Mouse (Mus musculus) ES-E14 (cell line): Measurements from ENCODE around the gene Jmjd4. TPM values are rescaled to one million over a fixed set of nuclear protein-coding genes. Genes with fewer than 3 reads are reported as not detected.

ENCODE experiments used
- DNase-seq: peaks from one replicate; pipeline ENCODE4 v3.0.0-alpha.2; 2013; ENCODE audit warnings: low read depth, low spot score
- H3K27ac ChIP-seq: 2 replicates; pipeline ENCODE4 v1.5.1; 2012; ENCODE audit warnings: low read depth, mild to moderate bottlenecking, low read length, moderate library complexity, mixed read lengths; ENCODE audit not compliant: poor library complexity, insufficient read depth, severe bottlenecking
- H3K36me3 ChIP-seq: 2 replicates; pipeline ENCODE4 v1.6.1; 2012; ENCODE audit warnings: mild to moderate bottlenecking, low read length, moderate library complexity, mixed read lengths; ENCODE audit not compliant: control insufficient read depth, poor library complexity, insufficient read depth, severe bottlenecking
- H3K4me1 ChIP-seq, 2 experiments: fragments of 150-350 bp in 1 of 2; sonication (generic) in 1 of 2; 2 replicates each; pipeline ENCODE4 v1.6.1; 2012; ENCODE audit warnings: low read length in 2 of 2, mild to moderate bottlenecking in 1 of 2, mixed read lengths in 1 of 2; ENCODE audit not compliant: control insufficient read depth in 2 of 2, insufficient read depth in 2 of 2, poor library complexity in 1 of 2
- H3K4me3 ChIP-seq, 2 experiments: fragments of 150-350 bp in 1 of 2; sonication (generic) in 1 of 2; 2 replicates each; pipeline ENCODE4 v1.5.1; 2012; ENCODE audit warnings: low read length in 2 of 2, low read depth in 1 of 2, mild to moderate bottlenecking in 1 of 2, mixed read lengths in 1 of 2; ENCODE audit not compliant: insufficient read depth in 1 of 2, poor library complexity in 1 of 2, severe bottlenecking in 1 of 2
- H3K9ac ChIP-seq: 2 replicates; pipeline ENCODE4 v1.6.1; 2012; ENCODE audit warnings: low read depth, mild to moderate bottlenecking, low read length, mixed read lengths; ENCODE audit not compliant: poor library complexity, insufficient read depth, severe bottlenecking
- H3K9me3 ChIP-seq: fragments of 150-350 bp; sonication (generic); 2 replicates; pipeline ENCODE4 v1.6.1; 2012; ENCODE audit warnings: low read depth, mild to moderate bottlenecking, low read length; ENCODE audit not compliant: control insufficient read depth, insufficient read depth
- CHD2 ChIP-seq: IDR thresholded peaks from 2 replicates; pipeline ENCODE4 v1.6.1; 2014; ENCODE audit warnings: mild to moderate bottlenecking, low read depth, low read length, inconsistent platforms
- HCFC1 ChIP-seq: IDR thresholded peaks from 2 replicates; pipeline ENCODE4 v1.6.1; 2012; ENCODE audit warnings: low read length, inconsistent platforms, borderline replicate concordance; ENCODE audit not compliant: insufficient read depth
- MAFK ChIP-seq: IDR thresholded peaks from 2 replicates; pipeline ENCODE4 v1.6.1; 2014; ENCODE audit warnings: mild to moderate bottlenecking, low read depth, low read length, inconsistent platforms; ENCODE audit not compliant: insufficient read depth
- ZC3H11A ChIP-seq: IDR thresholded peaks from 2 replicates; pipeline ENCODE4 v1.6.1; 2012; ENCODE audit warnings: low read depth, mild to moderate bottlenecking, inconsistent platforms, low read length, borderline replicate concordance
- ZNF384 ChIP-seq: IDR thresholded peaks from 2 replicates; pipeline ENCODE4 v1.6.1; 2012; ENCODE audit warnings: low read depth, low read length, inconsistent platforms
- in situ Hi-C, 2 experiments: fragments of 600-800 bp; cut with MboI; formaldehyde crosslinking; loops; one replicate each; pipeline ENCODE4 v1.15.1; 2025; ENCODE audit warnings: low sequenced_read_pairs in 2 of 2, inconsistent platforms in 1 of 2; ENCODE audit not compliant: unreplicated experiment in 2 of 2
- total RNA-seq: library from RNA; depleted of rRNA; stranded (reverse); fragments of 300-350 nt; gene quantifications from 2 replicates; pipeline ENCODE4 v1.2.3, GENCODE M21; 2012

Gene Jmjd4
- total RNA-seq, 1 experiment, result 14.7 TPM

DNA sequence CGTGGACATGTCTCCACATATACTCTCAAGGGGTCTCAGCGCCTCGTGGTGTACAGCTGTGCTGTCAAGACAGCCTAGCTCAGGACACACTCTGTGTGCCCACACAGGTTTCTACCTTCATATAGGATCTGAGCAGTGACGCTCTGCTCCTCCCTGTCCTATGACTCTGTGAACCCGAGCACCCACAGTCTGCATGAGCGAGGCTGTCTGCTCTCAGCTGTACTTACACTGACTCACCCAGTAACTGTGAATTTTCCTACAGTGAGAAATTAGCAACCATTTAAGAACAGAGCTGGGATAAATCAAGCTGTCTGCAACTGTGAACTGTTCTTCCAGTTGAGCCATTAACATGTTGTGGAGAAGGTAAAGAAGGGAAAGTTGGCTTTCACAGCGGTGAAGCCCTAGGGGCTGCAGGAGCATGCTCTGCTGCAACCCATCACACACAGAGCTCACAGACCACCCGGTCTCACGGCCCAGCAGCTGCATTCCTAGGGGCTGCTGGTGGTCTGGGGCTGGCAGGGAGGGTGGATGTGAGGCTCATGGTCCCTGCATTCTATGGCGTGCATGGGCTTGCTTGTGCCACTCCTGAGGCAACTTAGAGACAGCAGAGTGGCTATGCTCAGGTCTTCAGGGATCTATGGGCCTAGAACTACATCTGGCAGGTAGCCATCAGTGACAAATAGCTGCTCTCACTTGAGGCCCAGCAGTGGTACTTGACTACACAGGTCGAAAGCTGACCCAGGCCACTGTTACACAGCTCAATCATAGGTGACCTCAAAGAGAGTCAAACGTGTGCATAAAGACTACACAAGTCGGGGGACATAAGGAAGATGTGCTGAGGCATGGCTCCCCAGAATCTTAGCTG is 36.6 kb upstream of the Jmjd4 start:
- Histone ChIP-seq H3K27ac (no peak overlapping the region), H3K36me3 (peaks cover 9% of the 10 kb centered on the region; the same call in 1 of the 2 replicates), H3K4me3 (no peak overlapping the region), H3K9me3 (no peaks in the 10 kb centered on the region), H3K4me1 (0 out of 4 replicates have a peak, but pooled peaks cover 0 to 3% of the 10 kb centered on the region in 2 experiments), H3K9ac (no peak overlapping the region)
- no peak for DNase-seq
- TF ChIP-seq CHD2, result no peak
- no peak for TF ChIP-seq HCFC1
- no peak for TF ChIP-seq MAFK
- in situ Hi-C loops, result no loop called here

DNA sequence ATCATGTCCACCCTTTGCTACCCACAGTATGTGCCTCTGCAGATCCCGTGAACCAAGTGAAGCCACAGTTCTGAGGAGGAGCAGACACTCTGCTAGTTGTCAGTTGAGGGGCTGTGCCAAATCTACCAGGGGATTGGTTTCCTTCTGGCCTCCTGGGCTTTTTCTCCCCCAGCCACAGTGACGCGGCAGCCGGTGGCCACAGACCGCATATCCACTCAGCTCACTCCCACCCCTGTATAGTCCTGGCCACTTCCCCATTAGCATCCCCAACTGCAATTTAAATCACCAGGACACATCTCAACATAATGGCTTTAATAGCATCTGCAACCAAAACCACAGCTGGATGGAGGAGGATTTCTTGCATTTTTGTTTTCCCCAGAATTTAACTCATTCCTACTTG is 31.1 kb upstream of the Jmjd4 start:
- Histone ChIP-seq H3K9ac (no peak overlapping the region), H3K4me3 (no peak overlapping the region), H3K4me1 (0 out of 4 replicates have a peak, but pooled peaks cover 0 to 3% of the 10 kb centered on the region in 2 experiments), H3K9me3 (no peaks in the 10 kb centered on the region), H3K27ac (no peak overlapping the region), H3K36me3 (peaks cover 17% of the 10 kb centered on the region; the same call in 1 of the 2 replicates)
- in situ Hi-C loops, result no loop called here
- TF ChIP-seq ZC3H11A (no peak), HCFC1 (no peak), CHD2 (no peak), MAFK (no peak), ZNF384 (no peak)
- no peak for DNase-seq

DNA sequence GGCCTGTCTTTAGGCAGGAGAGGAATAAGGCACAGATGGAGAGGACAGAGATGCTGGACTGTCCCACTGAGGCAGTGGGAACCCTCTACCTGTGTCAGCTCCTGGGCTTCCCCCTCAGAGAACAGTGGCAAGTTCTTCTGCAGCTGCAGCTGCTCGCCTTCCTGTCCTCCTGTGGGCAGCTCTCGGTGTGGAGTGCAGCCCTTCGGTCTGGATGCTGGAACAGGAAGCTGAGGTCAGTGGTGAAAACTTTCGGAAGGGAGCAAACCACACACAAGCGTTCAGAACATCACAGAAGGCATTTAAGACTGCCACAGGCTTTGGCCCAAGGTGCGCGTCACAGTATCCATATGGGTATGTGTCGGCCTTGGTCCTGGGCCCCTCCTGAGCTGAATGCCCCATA is 28.4 kb upstream of the Jmjd4 start:
- peaks cover 23% of the 10 kb centered on the region; the same call in 1 of the 2 replicates for H3K36me3 ChIP-seq

DNA sequence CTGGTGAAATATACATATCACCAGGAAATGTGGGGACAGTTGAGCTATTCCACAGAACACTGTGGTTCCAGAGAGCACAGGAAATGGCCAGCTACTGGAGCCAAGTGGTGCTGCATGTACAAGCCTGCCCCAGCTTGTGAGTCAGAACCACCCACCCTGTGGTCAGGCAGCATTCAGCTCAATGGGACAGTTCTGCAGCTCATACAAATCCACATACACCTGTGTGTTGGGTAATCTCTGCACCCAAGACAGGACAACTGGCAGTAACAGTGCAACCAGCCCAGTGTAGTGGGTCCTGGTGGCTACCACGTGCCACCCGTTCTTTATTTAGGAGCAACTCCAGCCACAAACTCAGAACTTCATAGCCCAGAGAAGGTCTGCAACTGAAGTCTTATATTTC is 27.9 kb upstream of the Jmjd4 start:
- H3K4me3 ChIP-seq, result no peak overlapping the region
- no peaks in the 10 kb centered on the region for H3K4me1 ChIP-seq
- in situ Hi-C loops, result no loop called here
- H3K9ac ChIP-seq, result no peak overlapping the region
- peaks cover 27% of the 10 kb centered on the region; the same call in 1 of the 2 replicates for H3K36me3 ChIP-seq
- TF ChIP-seq MAFK (no peak), ZNF384 (no peak), CHD2 (no peak), HCFC1 (no peak), ZC3H11A (no peak)
- DNase-seq, result no peak
- no peak overlapping the region for H3K27ac ChIP-seq
- no peaks in the 10 kb centered on the region for H3K9me3 ChIP-seq

More for the DNA sequence above, 28.4 kb upstream of the Jmjd4 start:
- H3K4me1 ChIP-seq, result no peaks in the 10 kb centered on the region
- H3K4me3 ChIP-seq, result no peak overlapping the region
- TF ChIP-seq ZNF384 (no peak), MAFK (no peak), HCFC1 (no peak), CHD2 (no peak), ZC3H11A (no peak)
- no peaks in the 10 kb centered on the region for H3K9me3 ChIP-seq
- in situ Hi-C loops, result no loop called here
- DNase-seq, result no peak
- H3K27ac ChIP-seq, result no peak overlapping the region
- H3K9ac ChIP-seq, result no peak overlapping the region
